Mouse (Mus musculus) adrenal gland, adult 2 months (tissue): ENCODE measurements around the gene Ccr10. TPM values are rescaled to one million over a fixed set of nuclear protein-coding genes. Genes with fewer than 3 reads are reported as not detected.
"Not testable (repeated sequence)": the region's sequence is repeated elsewhere in the genome, so short reads cannot be mapped to it uniquely, and the experiment has no call there.

Experiments
- DNase-seq: peaks from one replicate; pipeline ENCODE4 v3.0.0; 2021
- polyA plus RNA-seq: library from polyadenylated mRNA; depleted of rRNA; stranded (reverse); fragments of >200 nt; gene quantifications from 2 replicates; pipeline ENCODE4 v1.2.3, GENCODE M21; 2012
- total RNA-seq, 2 experiments: library from RNA; stranded (reverse); gene quantifications; 2 replicates each; pipeline ENCODE4 v1.2.3; 2021

Ccr10 gene
- total and polyA plus RNA-seq, 3 experiments, result 0.26 to 0.84 (median 0.83) TPM

DNA sequence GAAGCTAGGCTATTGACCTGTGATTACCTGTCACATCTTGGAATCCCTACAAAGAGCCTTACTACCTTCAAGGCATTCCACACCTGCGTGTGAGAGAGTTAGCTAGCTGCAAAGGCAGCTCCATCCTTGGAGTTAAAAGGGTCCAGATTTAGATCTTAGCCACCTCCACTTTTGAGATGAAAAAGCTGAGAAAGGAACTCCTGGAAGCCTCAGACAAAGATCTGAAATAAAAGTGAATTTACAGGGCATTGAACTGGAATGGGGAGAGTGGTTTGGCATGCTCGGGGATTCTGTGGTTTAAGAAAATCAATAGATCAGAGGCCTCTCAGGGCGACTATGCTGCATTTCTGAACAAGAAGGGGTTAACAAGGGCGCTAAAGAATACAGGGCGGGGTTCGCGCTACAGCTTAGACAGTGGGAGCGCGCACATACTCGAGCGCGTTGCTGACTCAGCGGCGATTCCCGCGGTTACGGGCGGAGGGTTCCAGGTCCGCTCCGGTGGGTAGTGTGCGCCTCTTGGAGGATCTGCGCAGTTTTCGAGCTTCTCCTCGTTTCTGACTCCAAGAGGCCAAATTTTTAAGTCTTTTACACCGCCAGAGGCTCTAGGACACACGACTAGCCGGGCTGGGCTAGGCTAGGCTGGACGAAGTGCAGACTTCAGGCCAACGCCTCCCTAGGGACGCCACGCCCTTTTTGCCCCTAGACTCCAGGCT, 3.4 kb downstream of the Ccr10 start:
- peak; percentile 87 for DNase-seq

GRCm38 (mm10) chr11:101170811-101171610, 4.2 kb downstream of the Ccr10 start, which contains the start of gene Plekhh3:
Gene Plekhh3, minus strand, starts transcription at chr11:101171351.
- peak; percentile 97 for DNase-seq

- DNase-seq, result peak; percentile 85
Measured at GRCm38 (mm10) chr11:101170354-101170810, 4.9 kb downstream of the Ccr10 start, which contains the start of gene Cntnap1. Gene Cntnap1, plus strand, starts transcription at chr11:101170523.

DNA sequence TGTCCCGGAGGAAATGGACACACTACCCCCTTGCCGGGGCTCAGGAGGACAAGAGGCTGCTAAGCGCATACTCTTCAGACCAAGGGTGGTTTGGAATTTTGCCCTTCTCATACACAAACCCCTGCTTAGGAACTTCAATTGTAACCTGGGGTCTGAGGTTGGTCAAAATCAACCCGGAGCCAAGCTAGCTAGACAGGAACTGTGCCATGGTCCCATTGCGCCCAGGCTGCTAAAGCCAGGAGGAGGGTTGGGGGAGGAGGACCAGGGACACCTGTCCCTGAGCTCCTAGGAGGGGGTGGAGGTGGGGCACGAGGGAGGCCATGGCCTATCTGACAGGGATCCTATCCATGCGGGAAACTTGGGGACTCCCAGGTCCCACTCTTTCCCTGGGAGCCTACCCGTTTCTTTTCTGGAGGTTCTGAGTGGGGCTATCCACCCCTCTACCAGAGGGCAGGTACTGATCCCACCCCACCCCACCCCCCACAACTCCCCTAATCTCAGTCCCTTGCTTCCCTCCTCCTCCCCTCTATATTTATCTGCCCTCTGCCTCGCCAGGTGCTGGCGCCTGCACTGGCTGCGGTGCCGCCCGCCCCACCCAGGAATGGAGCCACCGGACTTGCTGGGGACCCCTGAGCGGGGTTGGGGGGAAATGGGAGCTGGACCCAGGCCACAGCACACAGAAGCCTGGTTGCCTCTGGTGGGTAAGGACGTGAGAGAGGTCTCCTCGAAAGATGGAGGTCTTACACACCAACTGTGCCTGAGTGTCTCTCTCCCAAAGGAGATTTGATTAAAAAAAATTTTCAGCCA, 5.7 kb downstream of the Ccr10 start:
- peak; percentile 45 for DNase-seq

- DNase-seq, result peak; percentile 78
Measured at GRCm38 (mm10) chr11:101168301-101168980, 6.8 kb downstream of the Ccr10 start.

DNA sequence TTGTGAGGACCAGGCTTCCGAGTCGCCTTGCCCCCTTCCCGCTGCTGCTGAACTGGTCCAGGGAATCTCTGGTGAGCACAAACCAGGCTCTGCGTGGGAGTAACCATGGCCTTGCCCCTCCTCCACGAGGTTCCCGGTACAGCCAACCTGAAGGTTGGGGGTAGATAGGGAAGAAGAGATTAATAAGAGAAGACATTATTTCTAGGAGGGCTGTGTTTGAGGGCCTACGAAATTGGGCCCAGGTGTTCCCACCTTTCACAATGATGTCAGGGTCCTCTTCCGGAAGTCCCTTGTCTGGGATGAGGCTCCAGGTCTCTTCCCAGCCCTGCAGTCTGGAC, 7.3 kb downstream of the Ccr10 start:
- no peak for DNase-seq

DNA sequence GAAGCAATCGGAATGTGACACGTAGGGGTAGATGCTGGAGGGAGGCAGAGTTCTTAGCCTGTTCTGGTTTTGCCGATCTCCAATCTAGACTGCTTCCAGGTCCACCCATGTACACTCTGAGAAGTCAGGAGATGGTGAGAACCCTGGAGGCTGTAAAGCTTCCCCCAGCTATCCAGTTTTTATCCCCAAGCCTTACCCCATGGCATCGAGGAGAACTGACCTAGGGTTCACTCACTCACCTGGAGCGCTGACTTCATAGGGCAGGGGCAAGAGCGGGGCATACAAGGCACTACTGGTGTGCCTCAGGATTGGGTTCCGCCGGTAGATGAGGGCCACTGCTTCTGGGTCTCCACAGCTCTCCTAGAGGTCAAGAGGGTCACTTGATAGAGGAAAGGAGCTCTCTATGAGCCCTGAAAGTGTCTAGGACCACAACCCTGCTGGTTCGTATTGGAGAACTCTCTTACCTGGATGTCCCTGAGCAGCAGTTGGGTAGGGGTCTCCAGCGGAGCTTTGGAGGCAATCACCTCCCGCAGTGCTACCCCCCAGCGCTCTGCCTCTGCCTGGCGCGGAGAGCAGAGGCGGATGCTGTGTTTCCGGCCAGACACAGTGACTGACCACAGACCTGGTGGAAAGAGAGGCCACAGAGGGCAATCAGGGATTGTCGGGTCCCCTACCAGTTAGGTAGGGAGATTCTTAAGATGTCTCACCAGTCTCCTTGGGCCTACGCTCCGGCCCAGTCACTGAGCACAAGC, 7.9 kb downstream of the Ccr10 start:
- no peak for DNase-seq

- DNase-seq, result no peak
Measured at GRCm38 (mm10) chr11:101166357-101166756, 8.9 kb downstream of the Ccr10 start.

- no peak for DNase-seq
Measured at GRCm38 (mm10) chr11:101164677-101165580, 10.3 kb downstream of the Ccr10 start.

DNA sequence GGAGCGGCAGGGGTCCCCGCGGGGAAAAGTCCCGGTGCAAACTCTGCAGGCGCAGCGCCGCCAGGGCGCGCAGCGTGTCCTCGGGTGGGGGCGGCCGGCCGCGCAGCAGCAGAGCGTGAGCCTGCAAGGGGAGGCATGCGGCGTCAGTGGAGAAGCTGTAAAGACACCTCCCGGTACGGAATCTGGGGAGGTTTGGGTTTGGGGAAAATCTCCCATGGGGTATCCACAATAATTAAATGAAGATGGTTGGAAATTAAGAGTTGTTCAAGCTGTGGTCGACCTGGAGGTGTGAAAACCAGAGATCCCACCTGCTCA, 10.9 kb downstream of the Ccr10 start:
- DNase-seq, result no peak

GRCm38 (mm10) chr11:101163476-101164350, 11.5 kb downstream of the Ccr10 start:
- no peak for DNase-seq

- DNase-seq, result peak; percentile 74
Measured at GRCm38 (mm10) chr11:101162772-101163171, 12.5 kb downstream of the Ccr10 start.

DNA sequence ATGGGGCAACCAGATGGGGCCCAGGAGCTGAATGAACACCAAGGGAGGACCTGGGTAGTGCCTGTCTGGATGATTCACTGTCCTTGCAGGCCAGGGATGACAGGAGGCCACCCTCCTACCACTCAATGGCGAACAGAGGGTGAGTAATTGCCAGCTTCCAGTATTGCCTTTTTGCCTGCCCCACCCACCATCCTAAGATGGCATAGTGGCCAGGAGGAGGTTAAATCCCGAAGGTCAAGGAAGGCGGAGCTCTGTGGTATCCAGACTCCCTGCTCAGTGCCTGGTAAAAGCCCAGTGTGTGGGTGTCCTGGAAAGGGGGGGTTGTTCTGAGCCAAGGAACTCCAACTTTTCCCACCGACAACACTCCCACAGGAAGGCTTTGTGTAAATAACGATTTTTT, 12.9 kb downstream of the Ccr10 start:
- DNase-seq, result peak; percentile 79

GRCm38 (mm10) chr11:101161551-101161950, 13.7 kb downstream of the Ccr10 start:
- DNase-seq, result no peak

- DNase-seq, result not testable (repeated sequence)
Measured at GRCm38 (mm10) chr11:101160981-101161505, 14.2 kb downstream of the Ccr10 start.

DNA sequence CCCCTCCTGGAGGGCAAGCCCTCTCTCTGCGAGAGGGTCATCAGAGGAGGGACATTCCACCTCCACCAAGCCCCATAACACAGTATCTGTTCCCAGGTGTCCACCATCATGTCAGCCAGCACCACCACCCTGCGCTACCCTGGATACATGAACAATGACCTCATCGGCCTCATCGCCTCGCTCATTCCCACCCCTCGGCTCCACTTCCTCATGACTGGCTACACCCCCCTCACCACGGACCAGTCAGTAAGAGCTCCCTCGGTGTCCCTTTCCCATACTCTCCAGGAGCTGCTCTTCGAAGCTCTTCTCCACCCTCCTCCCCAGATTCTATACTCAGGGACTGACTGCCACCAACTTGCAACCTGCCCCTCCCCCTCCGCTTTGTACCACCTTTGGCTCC, 15.1 kb downstream of the Ccr10 start:
- not testable (repeated sequence) for DNase-seq

GRCm38 (mm10) chr11:101155728-101156371, 19.4 kb downstream of the Ccr10 start, which contains the start of gene Tubg2:
Gene Tubg2, plus strand, starts transcription at chr11:101155907.
- DNase-seq, result peak; percentile 75

GRCm38 (mm10) chr11:101155151-101155550, 20.1 kb downstream of the Ccr10 start:
- no peak for DNase-seq
